Mouse (Mus musculus): ENCODE measurements around the gene 2810408A11Rik.
"Not testable (repeated sequence)": the region's sequence is repeated elsewhere in the genome, so short reads cannot be mapped to it uniquely, and the experiment has no call there.

The 2810408A11Rik gene

DNA sequence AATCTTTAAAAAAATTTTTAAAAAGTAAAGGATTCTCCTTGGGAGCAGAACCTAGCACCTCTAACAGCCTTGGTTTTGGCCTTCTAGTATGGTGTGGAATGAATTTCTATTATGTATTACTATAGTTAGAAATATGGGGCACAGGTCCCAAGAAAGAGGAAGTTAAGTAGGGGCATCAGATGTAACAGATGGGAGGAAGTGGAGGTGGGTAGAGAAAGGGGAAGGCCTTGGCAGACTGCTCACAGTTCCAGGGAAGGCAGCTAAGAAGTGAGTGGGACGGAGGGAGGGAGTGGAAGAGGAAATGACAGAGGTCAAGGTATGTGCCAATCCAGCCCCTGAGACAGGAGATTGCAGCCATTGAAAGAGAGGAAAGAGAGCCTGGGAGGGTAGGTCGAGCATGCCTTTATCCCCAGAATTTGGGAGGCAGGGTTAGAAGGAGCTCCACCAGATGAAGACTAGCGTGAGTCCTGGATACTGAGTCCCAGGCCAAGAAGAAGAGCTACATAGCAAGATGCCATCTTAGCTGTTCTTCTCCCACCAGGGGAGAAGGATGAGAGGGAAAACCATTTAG lies 30.3 kb upstream of the 2810408A11Rik start:
- DNase-seq: peak; percentile 35 to 41

DNA sequence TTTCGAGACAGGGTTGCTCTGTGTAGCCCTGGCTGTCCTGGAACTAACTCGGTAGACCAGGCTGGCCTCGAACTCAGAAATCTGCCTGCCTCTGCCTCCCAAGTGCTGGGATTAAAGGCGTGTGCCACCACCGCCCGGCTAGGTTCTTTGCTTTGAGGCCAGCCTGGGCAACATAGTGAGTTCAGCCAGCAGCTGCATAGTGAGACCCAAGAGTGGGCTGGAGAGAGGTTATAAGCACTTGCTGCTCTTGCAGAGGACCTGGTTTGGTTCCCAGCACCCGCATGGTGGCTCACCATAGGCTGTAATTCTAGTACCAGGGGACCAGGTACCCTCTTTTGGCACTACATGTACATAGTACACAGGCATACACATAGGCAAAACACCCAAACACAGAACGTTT lies 29.4 kb upstream of the 2810408A11Rik start:
- not testable (repeated sequence) for DNase-seq

DNA sequence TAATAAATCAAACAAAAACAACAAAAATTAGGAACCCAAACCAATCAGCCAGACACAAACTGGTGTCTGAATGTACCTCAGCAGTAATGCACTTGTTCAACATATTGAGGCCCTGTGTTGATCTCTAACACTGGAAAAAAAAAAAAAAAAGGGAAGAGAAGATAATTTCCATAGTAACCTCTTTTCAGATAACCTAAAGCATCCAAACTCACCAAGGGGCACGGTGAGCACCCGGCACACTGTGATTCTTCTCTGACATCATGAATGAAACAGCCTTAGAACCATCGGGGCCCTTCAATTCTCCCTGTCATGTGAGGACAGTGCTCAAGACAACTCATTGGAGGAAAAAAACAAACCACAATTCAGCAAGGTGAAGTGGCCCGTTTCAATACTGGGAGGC lies 28.9 kb upstream of the 2810408A11Rik start:
- no peak for DNase-seq

GRCm38 (mm10) chr11:69927501-69927900 lies 26.7 kb upstream of the 2810408A11Rik start:
- no peak for DNase-seq

DNA sequence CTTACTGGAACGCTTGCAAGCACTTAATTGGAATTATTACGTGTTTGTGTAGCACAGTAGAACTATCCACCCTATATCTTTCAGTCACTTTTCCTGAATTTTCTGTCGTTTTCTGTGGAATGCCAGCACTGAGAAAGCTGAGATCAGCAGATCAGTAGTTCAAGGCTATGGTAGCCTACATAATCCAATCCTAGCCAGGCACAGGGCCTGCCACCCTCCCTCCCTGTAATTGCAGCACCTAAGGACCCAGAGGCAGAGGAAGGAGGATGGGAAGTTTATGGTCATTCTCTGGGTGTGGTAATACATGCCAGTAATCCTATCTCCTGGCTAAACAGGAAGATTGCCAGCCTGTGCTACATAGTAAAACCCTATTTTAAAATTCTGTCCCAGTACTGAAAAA lies 22.0 kb upstream of the 2810408A11Rik start:
- no peak for DNase-seq

DNA sequence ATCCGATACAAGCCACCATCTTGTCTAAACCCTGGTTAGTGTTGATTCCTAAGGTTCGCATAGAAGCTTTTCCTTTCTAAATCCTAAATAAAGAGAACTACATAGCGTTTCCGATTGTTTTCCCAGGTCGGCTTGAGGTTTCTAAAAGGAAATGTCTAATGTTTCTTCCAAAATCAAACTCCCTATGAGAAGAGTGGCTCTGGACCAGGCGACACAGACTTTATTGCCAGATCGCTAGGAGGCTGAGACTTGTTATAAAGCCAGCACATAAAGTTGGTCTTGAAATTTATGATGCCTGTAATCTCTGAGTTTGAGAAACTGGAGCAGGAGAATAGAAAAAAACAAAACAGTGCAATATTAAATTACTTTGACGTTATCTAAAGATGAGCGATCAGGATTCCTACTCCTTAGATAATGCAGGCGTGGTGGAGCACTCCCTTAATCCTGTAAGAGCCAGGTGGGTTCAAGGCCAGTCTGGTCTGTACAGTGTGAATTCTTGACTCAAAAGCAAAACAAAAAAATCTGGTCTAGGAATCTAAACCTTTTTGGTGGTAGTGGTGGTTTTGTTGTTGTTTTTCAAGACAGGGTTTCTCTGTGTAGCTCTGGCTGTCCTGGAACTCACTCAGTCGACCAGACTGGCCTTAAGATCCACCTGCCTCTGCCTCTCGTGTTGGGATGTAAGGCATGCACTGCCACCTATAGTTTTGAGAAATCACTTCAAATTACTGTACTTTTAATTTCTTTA lies 21.4 kb upstream of the 2810408A11Rik start:
- no peak for DNase-seq

GRCm38 (mm10) chr11:69921114-69922011 lies 20.6 kb upstream of the 2810408A11Rik start, which contains the start of gene Eif5a:
Eif5a (minus strand) TSS chr11:69921958.
- peak; percentile 100 for DNase-seq

GRCm38 (mm10) chr11:69920266-69921031 lies 19.7 kb upstream of the 2810408A11Rik start:
- DNase-seq: peak; percentile 33 to 62

- peak; percentile 88 for DNase-seq
These were observed 19.0 kb upstream of the 2810408A11Rik start for GRCm38 (mm10) chr11:69919661-69920265.

DNA sequence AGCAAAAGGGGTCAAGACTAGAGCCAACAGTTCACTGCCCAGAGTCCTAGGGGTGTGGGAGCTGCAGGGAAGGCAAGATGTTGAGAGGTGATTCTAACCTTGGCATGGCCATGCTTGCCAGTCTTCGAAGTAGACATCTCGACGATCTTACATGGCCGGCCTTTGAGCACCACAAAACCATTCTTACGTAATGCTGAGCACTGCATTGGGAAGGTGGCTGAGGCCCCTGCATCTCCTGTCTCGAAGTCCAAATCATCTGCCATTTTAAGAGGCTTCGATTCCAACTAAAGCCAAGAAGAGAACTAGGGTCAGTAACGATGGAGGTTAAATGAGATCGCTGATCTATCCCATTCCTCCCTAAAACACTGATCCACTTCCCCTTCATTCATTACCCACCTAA lies 18.3 kb upstream of the 2810408A11Rik start:
- DNase-seq: no peak

DNA sequence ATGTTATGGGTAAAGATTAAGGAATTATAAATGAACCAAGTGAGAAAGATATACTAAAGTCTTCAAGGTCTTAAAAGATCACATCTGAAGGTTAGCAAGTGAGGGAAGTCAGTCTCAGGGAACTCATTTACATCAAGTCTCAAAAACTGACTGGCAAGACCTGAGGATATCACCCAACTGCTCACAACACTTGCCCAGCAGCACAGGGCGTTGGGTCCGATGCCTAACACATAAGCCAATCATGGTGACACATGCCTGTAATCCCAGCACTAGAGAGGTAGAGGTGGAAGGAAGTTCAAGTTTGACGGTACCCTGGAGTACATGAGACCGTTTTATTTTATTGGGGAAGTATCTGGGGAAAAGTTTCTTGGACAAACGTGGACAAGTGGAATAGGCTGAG lies 17.3 kb upstream of the 2810408A11Rik start:
- no peak for DNase-seq

GRCm38 (mm10) chr11:69917379-69917948 lies 16.7 kb upstream of the 2810408A11Rik start:
- DNase-seq: no peak

DNA sequence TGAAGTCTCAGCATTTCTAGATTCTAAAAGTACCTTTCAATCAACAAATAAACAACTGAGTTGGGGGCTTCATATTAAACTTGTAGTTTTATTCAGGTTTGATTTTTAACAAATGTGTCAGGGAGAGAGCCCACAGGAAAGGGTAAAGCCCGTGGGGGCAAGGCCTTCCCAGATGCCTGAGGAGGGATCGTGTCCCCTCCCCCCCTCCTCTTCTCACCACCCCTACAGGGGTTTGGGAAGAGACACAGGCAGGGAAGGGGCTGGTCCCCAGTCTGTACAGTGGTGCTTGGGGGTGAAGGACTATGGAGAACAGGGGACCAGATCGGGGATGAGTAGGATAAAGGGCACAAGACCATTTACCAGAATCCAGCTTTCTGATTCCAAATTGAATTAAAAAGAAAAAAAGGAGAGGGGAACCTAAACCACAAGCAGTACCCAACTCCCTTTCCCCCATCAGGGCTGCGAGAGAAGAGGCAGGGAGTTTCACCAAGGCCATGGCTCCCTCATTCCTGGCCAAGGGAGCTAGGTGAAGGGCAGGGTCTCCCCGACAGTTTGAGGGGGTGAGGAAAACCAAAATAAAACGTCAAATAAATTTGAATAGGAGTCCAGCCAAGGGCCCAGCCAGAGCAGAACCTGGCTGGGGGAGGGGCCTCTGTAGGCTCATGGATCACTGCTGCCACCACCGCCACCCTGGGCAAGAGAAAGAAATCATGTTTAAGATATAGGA lies 16.0 kb upstream of the 2810408A11Rik start:
- not testable (repeated sequence) for DNase-seq

GRCm38 (mm10) chr11:69915667-69916627 lies 15.2 kb upstream of the 2810408A11Rik start:
- no peak for DNase-seq

- no peak for DNase-seq
These were observed 14.2 kb upstream of the 2810408A11Rik start for GRCm38 (mm10) chr11:69914917-69915430.

DNA sequence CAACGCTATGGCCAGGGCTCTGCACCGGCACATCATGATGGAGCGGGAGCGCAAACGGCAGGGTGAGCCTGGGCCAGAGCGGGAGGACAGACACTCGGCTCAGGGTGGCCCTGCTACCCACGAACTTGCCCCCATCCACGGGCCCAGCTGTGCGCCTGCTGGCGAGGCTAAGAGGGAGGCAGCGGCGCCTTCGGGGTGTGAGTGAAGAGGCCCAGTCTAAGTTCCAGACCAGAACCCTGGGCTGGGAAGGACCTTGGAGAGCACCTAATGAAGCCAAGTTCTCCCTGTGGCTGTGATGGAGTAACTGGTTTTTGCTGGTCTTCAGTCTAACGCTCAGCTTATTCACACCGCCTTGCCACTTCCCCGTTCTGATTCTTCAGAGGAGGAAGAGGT lies 13.6 kb upstream of the 2810408A11Rik start:
- DNase-seq: no peak

- peak; percentile 92 to 94 for DNase-seq
These were observed 13.0 kb upstream of the 2810408A11Rik start, which contains the start of gene Gps2 for GRCm38 (mm10) chr11:69913554-69914371. Gps2 (plus strand) TSS chr11:69913888.

DNA sequence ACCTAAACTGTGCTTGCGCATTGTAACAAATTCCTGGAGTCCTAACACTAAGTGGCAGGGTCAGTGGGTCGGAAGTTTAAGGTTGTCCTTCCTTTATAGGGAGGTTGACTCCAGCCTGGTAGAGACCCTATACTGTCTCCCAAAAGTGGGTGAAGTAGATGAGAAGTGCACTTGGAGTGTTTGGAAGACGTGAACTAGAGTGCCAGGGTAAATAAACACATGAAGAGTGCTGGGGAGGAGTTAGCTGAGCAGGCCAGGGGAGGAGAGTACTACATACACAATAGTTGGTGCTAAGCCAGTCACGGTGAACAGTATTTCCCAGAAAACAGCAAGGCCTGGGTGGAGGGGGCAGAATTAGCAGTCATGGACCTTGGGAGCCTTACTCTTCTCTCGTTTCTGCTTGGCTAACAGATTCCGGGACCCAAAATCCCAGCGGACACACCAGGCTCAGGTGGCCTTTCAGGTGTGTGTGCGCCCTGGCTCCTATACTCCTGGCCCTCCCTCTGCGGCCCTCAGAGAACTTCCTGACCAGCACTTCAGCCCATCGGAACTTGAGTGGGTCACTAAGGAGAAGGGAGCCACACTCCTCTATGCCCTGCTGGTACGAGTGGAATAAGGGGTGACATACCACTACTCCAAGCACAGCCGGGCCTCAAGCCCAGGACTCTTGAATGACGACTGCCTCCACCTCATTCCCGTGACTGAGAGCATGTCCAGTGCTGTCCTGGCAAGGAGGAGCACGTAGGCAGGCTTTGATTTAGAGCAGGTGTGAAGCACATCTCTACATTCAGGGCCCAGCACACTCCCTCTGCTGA lies 12.1 kb upstream of the 2810408A11Rik start:
- peak; percentile 77 to 83 for DNase-seq
